Mouse (Mus musculus) C2C12 (cell line): Measurements from ENCODE around the gene Faap100. TPM values are rescaled to one million over a fixed set of nuclear protein-coding genes. Genes with fewer than 3 reads are reported as not detected.

Experiments used
- H3K27me3 ChIP-seq: one replicate; pipeline ENCODE4 v1.6.1; 2011; ENCODE audit not compliant: control insufficient read depth, insufficient read depth, insufficient read length
- H3K36me3 ChIP-seq: one replicate; pipeline ENCODE4 v1.6.1; 2011; ENCODE audit not compliant: control insufficient read depth, insufficient read depth
- H3K4me3 ChIP-seq: one replicate; pipeline ENCODE4 v1.5.1; 2011; ENCODE audit warnings: mild to moderate bottlenecking, control low read depth; ENCODE audit not compliant: poor library complexity, insufficient read depth, severe bottlenecking
- H3K79me2 ChIP-seq: one replicate; pipeline ENCODE4 v1.6.1; 2011; ENCODE audit not compliant: control insufficient read depth, insufficient read depth
- H3K79me3 ChIP-seq: one replicate; pipeline ENCODE4 v1.6.1; 2011; ENCODE audit warnings: low read depth, control low read depth
- H3ac ChIP-seq: one replicate; pipeline ENCODE3; 2011; ENCODE audit warnings: low read depth; ENCODE audit not compliant: control insufficient read depth, insufficient read length
- CEBPB ChIP-seq: IDR thresholded peaks from one replicate; pipeline ENCODE4 v1.6.1; 2011; ENCODE audit warnings: low read depth, mild to moderate bottlenecking, control low read depth, moderate library complexity
- CTCF ChIP-seq: IDR thresholded peaks from one replicate; pipeline ENCODE4 v1.5.1; 2011; ENCODE audit not compliant: control insufficient read depth, insufficient read depth, insufficient read length
- FOSL1 ChIP-seq: IDR thresholded peaks from one replicate; pipeline ENCODE4 v1.8.0; 2011; ENCODE audit warnings: mild to moderate bottlenecking, low read length; ENCODE audit not compliant: poor library complexity, insufficient read depth, severe bottlenecking
- MAX ChIP-seq: IDR thresholded peaks from one replicate; pipeline ENCODE4 v1.6.1; 2011; ENCODE audit warnings: mild to moderate bottlenecking, control low read depth
- MYOD1 ChIP-seq: IDR thresholded peaks from one replicate; pipeline ENCODE4 v1.6.1; 2011; ENCODE audit warnings: low read depth; ENCODE audit not compliant: control insufficient read depth, insufficient read length
- MYOG ChIP-seq: IDR thresholded peaks from one replicate; pipeline ENCODE4 v1.6.1; 2011; ENCODE audit not compliant: control insufficient read depth, insufficient read length; ENCODE audit errors: extremely low read depth
- USF1 ChIP-seq: IDR thresholded peaks from one replicate; pipeline ENCODE4 v1.6.1; 2011; ENCODE audit warnings: low read depth, mild to moderate bottlenecking, control low read depth, moderate library complexity
- long read RNA-seq, 2 experiments: library from polyadenylated mRNA; unstranded; transcript quantifications; one replicate each; pipeline ENCODE4 v2.0.0; 2019 to 2020
- polyA plus RNA-seq: library from polyadenylated mRNA; unstranded; fragments of >200 nt; fragmentation: generic; extraction: Trizol; gene quantifications from one replicate; pipeline ENCODE4 v1.2.1, GENCODE M21; 2012; ENCODE audit warnings: missing spikeins

The Faap100 gene
- polyA plus RNA-seq = 18.0 TPM
- long read RNA-seq, experiment 1, transcript Faap100-201 (10 exons, 3,193 nt) = major isoform, 13 of 20 reads
- long read RNA-seq, experiment 1, partial matches to known transcripts = 2 of 20 reads
- long read RNA-seq, experiment 1, other reads (novel, unspliced or antisense) = 5 of 20 reads
- long read RNA-seq, experiment 2, transcript Faap100-201 (10 exons, 3,193 nt) = major isoform, 242 of 349 reads
- long read RNA-seq, experiment 2, transcript Faap100-204 (9 exons, 3,766 nt) = minor isoform, 14 of 349 reads
- long read RNA-seq, experiment 2, partial matches to known transcripts = 48 of 349 reads
- long read RNA-seq, experiment 2, other reads (novel, unspliced or antisense) = 42 of 349 reads

DNA sequence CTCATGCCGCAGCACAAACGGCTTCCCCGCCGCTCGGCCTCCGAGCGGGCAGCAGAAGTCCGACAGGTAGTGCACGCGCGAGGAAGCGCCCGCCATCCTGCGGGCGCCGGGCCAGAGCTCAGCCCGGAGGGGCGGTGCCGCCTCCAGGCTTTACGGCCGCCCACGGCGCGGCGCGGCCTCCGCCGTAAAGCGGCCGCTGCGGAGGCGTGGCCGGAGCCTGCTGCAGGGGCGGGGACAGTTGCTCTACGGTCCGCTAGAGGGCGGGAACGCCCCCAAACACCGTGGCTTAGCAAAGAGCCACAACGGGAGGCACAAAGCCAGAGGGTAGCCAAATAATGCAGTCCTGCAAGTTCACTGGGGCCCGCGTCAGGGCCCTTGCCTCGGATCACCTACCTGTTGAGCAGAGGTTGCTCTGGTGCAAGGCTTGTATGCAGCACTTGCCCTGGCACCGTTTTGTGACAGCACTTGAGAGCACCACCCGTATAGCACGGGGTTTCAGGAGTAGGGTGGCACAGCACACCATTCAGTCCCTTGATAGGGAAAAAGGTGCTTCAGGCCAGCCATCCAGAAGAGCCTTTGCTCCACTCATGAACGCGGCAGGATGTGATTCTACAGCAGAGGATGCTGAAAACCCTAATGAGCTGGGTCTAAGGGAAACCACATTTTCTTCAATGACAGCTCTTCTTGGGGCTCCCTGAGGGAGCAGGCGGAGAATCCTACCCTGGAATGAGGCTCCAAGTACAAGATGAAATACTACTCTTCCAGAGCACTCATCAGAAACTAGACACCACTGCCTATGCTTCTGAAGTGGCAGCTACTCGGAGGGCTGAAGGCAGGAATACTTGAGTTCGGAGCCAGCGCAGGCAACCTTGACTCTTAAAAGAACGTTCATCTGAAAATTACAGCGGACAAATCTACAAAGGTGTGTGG, at the start of gene Faap100:
Gene Faap100 (minus strand): TSS at position 154 of the 930 bp plus-strand sequence.
- Histone ChIP-seq H3K79me3 (peaks cover 4% of the 10 kb centered on the region), H3ac (peak within 1 kb of the TSS; percentile 76), H3K79me2 (peaks cover 20% of the 10 kb centered on the region), H3K4me3 (peak within 1 kb of the TSS; percentile 69), H3K36me3 (peaks cover 64% of the 10 kb centered on the region), H3K27me3 (no peaks in the 10 kb centered on the region)
- TF ChIP-seq CTCF = peak; percentile 55
- no peak for TF ChIP-seq MYOG
- TF ChIP-seq MYOD1 = no peak
- peak; percentile 84 for TF ChIP-seq MAX
- TF ChIP-seq CEBPB = no peak
- no peak for TF ChIP-seq FOSL1

- H3K27me3 ChIP-seq = no peaks in the 10 kb centered on the region
- no peak overlapping the region for H3ac ChIP-seq
- TF ChIP-seq MYOG = no peak
- peaks cover 46% of the 10 kb centered on the region for H3K79me3 ChIP-seq
- H3K79me2 ChIP-seq = peaks cover 98% of the 10 kb centered on the region
- peaks cover 96% of the 10 kb centered on the region for H3K36me3 ChIP-seq
- no peak overlapping the region for H3K4me3 ChIP-seq
Observed at GRCm38 (mm10) chr11:120426727-120427126, 48.2 kb upstream of the Faap100 start.

- Histone ChIP-seq H3K79me3 (peaks cover 39% of the 10 kb centered on the region), H3K36me3 (peaks cover 96% of the 10 kb centered on the region), H3ac (no peak overlapping the region), H3K4me3 (no peak overlapping the region), H3K27me3 (no peaks in the 10 kb centered on the region), H3K79me2 (peaks cover 88% of the 10 kb centered on the region)
- TF ChIP-seq MAX (no peak), MYOD1 (no peak)
Observed at GRCm38 (mm10) chr11:120423569-120424295, 45.2 kb upstream of the Faap100 start.

GRCm38 (mm10) chr11:120422651-120423568, 44.3 kb upstream of the Faap100 start:
- no peak for TF ChIP-seq MYOG
- no peak for TF ChIP-seq FOSL1
- no peak for TF ChIP-seq CEBPB
- TF ChIP-seq MAX = no peak
- no peak for TF ChIP-seq MYOD1
- TF ChIP-seq CTCF = no peak
- no peak for TF ChIP-seq USF1
- no peak overlapping the region for H3ac ChIP-seq
- peaks cover 39% of the 10 kb centered on the region for H3K79me3 ChIP-seq
- no peaks in the 10 kb centered on the region for H3K27me3 ChIP-seq
- peaks cover 79% of the 10 kb centered on the region for H3K79me2 ChIP-seq
- no peak overlapping the region for H3K4me3 ChIP-seq
- peaks cover 96% of the 10 kb centered on the region for H3K36me3 ChIP-seq

- Histone ChIP-seq H3K79me3 (peaks cover 14% of the 10 kb centered on the region), H3K4me3 (no peak overlapping the region), H3ac (no peak overlapping the region), H3K27me3 (no peaks in the 10 kb centered on the region), H3K79me2 (peaks cover 36% of the 10 kb centered on the region), H3K36me3 (peaks cover 98% of the 10 kb centered on the region)
- TF ChIP-seq USF1 (no peak), CTCF (no peak), MYOD1 (no peak), MAX (no peak), MYOG (no peak), CEBPB (no peak), FOSL1 (no peak)
Observed at GRCm38 (mm10) chr11:120418592-120418991, 40.0 kb upstream of the Faap100 start.
